Mouse (Mus musculus): ENCODE results near the gene Ptma. TPM values are rescaled to one million over a fixed set of nuclear protein-coding genes. Genes with fewer than 3 reads are reported as not detected.

The Ptma gene
- 4,004 and 4,291 TPM in 2 replicates for polyA plus RNA-seq (2014; fragmentation: Nextera tagmentation; extraction: Ambion mirVana)

GRCm38 (mm10) chr1:86526116-86526788 lies at the start of gene Ptma:
TSS of gene Ptma (plus strand) at chr1:86526726.
- Histone ChIP-seq H3K4me2 (ENCODE audit: low read depth, low read length) (peak within 1 kb of the TSS; percentile 97), H3K9ac (replicated peaks; ENCODE audit: low read length) (peak within 1 kb of the TSS; percentile 100), H3K36me3 (replicated peaks; ENCODE audit: control insufficient read depth, insufficient read depth, low read depth, low read length) (peaks cover 11% of the 10 kb centered on the region), H3K27ac (replicated peaks; ENCODE audit: low read depth, low read length) (peak within 1 kb of the TSS; percentile 98), H3K9me3 (replicated peaks; ENCODE audit: control insufficient read depth, low read length) (no peaks in the 10 kb centered on the region), H3K4me3 (ENCODE audit: low read depth, low read length) (peak within 1 kb of the TSS; percentile 100), H3K4me1 (ENCODE audit: control insufficient read depth, insufficient read depth, low read length) (peaks cover 6% of the 10 kb centered on the region), H3K27me3 (ENCODE audit: control insufficient read depth, insufficient read depth, low read length) (no peaks in the 10 kb centered on the region)
- ATAC-seq (replicated peaks; ENCODE audit: insufficient number of reproducible peaks, low FRiP score, low TSS enrichment, low read depth) (peak; percentile 96), DNase-seq (ENCODE audit: low spot score) (peak; percentile 100)
- WGBS = 0% methylated on average over 51 of the region's 63 CpGs

- ATAC-seq (replicated peaks; ENCODE audit: insufficient number of reproducible peaks, low FRiP score, low TSS enrichment, low read depth) = no peak
- 92% methylated on average over 5 of the region's 5 CpGs for WGBS
Measured at GRCm38 (mm10) chr1:86477738-86478285, 48.7 kb upstream of the Ptma start.

GRCm38 (mm10) chr1:86479099-86479825 lies 47.3 kb upstream of the Ptma start:
- no peak for DNase-seq (ENCODE audit: low spot score)
- H3K9ac ChIP-seq (replicated peaks; ENCODE audit: low read length) = no peak overlapping the region
- H3K4me1 ChIP-seq (ENCODE audit: control insufficient read depth, insufficient read depth, low read length) = no peaks in the 10 kb centered on the region
- no peak overlapping the region for H3K27ac ChIP-seq (replicated peaks; ENCODE audit: low read depth, low read length)
- no peaks in the 10 kb centered on the region for H3K27me3 ChIP-seq (ENCODE audit: control insufficient read depth, insufficient read depth, low read length)
- ATAC-seq (replicated peaks; ENCODE audit: insufficient number of reproducible peaks, low FRiP score, low TSS enrichment, low read depth) = no peak
- no peak overlapping the region for H3K4me2 ChIP-seq (ENCODE audit: low read depth, low read length)
- no peak overlapping the region for H3K4me3 ChIP-seq (ENCODE audit: low read depth, low read length)
- no peaks in the 10 kb centered on the region for H3K9me3 ChIP-seq (replicated peaks; ENCODE audit: control insufficient read depth, low read length)
- 83% methylated on average over 8 of the region's 8 CpGs for WGBS
- no peaks in the 10 kb centered on the region for H3K36me3 ChIP-seq (replicated peaks; ENCODE audit: control insufficient read depth, insufficient read depth, low read depth, low read length)

More at GRCm38 (mm10) chr1:86477738-86478285, 48.7 kb upstream of the Ptma start:
- Histone ChIP-seq H3K9ac (replicated peaks; ENCODE audit: low read length) (no peak overlapping the region), H3K36me3 (replicated peaks; ENCODE audit: control insufficient read depth, insufficient read depth, low read depth, low read length) (no peaks in the 10 kb centered on the region), H3K4me2 (ENCODE audit: low read depth, low read length) (no peak overlapping the region), H3K4me3 (ENCODE audit: low read depth, low read length) (no peak overlapping the region), H3K27ac (replicated peaks; ENCODE audit: low read depth, low read length) (no peak overlapping the region), H3K9me3 (replicated peaks; ENCODE audit: control insufficient read depth, low read length) (no peaks in the 10 kb centered on the region), H3K27me3 (ENCODE audit: control insufficient read depth, insufficient read depth, low read length) (no peaks in the 10 kb centered on the region), H3K4me1 (ENCODE audit: control insufficient read depth, insufficient read depth, low read length) (no peaks in the 10 kb centered on the region)
- DNase-seq (ENCODE audit: low spot score) = no peak

GRCm38 (mm10) chr1:86480288-86480687 lies 46.2 kb upstream of the Ptma start:
- Histone ChIP-seq H3K27me3 (ENCODE audit: control insufficient read depth, insufficient read depth, low read length) (no peaks in the 10 kb centered on the region), H3K4me2 (ENCODE audit: low read depth, low read length) (no peak overlapping the region), H3K9ac (replicated peaks; ENCODE audit: low read length) (no peak overlapping the region), H3K4me3 (ENCODE audit: low read depth, low read length) (no peak overlapping the region), H3K4me1 (ENCODE audit: control insufficient read depth, insufficient read depth, low read length) (no peaks in the 10 kb centered on the region), H3K36me3 (replicated peaks; ENCODE audit: control insufficient read depth, insufficient read depth, low read depth, low read length) (no peaks in the 10 kb centered on the region), H3K27ac (replicated peaks; ENCODE audit: low read depth, low read length) (no peak overlapping the region), H3K9me3 (replicated peaks; ENCODE audit: control insufficient read depth, low read length) (no peaks in the 10 kb centered on the region)
- no peak for ATAC-seq (replicated peaks; ENCODE audit: insufficient number of reproducible peaks, low FRiP score, low TSS enrichment, low read depth)
- DNase-seq (ENCODE audit: low spot score) = no peak
- 84% methylated on average over 6 of the region's 6 CpGs for WGBS

- Histone ChIP-seq H3K36me3 (replicated peaks; ENCODE audit: control insufficient read depth, insufficient read depth, low read depth, low read length) (no peaks in the 10 kb centered on the region), H3K9ac (replicated peaks; ENCODE audit: low read length) (no peak overlapping the region), H3K27me3 (ENCODE audit: control insufficient read depth, insufficient read depth, low read length) (no peaks in the 10 kb centered on the region), H3K9me3 (replicated peaks; ENCODE audit: control insufficient read depth, low read length) (no peaks in the 10 kb centered on the region), H3K4me1 (ENCODE audit: control insufficient read depth, insufficient read depth, low read length) (no peaks in the 10 kb centered on the region), H3K4me2 (ENCODE audit: low read depth, low read length) (no peak overlapping the region), H3K4me3 (ENCODE audit: low read depth, low read length) (no peak overlapping the region), H3K27ac (replicated peaks; ENCODE audit: low read depth, low read length) (no peak overlapping the region; the same call in 1 of the 2 replicates)
- 81% methylated on average over 8 of the region's 8 CpGs for WGBS
- DNase-seq (ENCODE audit: low spot score) (no peak), ATAC-seq (replicated peaks; ENCODE audit: insufficient number of reproducible peaks, low FRiP score, low TSS enrichment, low read depth) (no peak; the same call in 1 of the 2 replicates)
Measured at GRCm38 (mm10) chr1:86480735-86481447, 45.6 kb upstream of the Ptma start.

GRCm38 (mm10) chr1:86481468-86481867 lies 45.1 kb upstream of the Ptma start:
- 69% methylated on average over 7 of the region's 7 CpGs for whole genome bisulfite sequencing
- no peaks in the 10 kb centered on the region for H3K27me3 ChIP-seq (ENCODE audit: control insufficient read depth, insufficient read depth, low read length)
- DNase-seq (ENCODE audit: low spot score) (no peak), ATAC-seq (replicated peaks; ENCODE audit: insufficient number of reproducible peaks, low FRiP score, low TSS enrichment, low read depth) (0 out of 2 replicates have a peak, but pooled peaks have one; percentile 17)
- H3K4me3 ChIP-seq (ENCODE audit: low read depth, low read length) = no peak overlapping the region
- H3K9me3 ChIP-seq (replicated peaks; ENCODE audit: control insufficient read depth, low read length) = no peaks in the 10 kb centered on the region
- H3K9ac ChIP-seq (replicated peaks; ENCODE audit: low read length) = no peak overlapping the region
- no peaks in the 10 kb centered on the region for H3K4me1 ChIP-seq (ENCODE audit: control insufficient read depth, insufficient read depth, low read length)
- no peaks in the 10 kb centered on the region for H3K36me3 ChIP-seq (replicated peaks; ENCODE audit: control insufficient read depth, insufficient read depth, low read depth, low read length)
- H3K27ac ChIP-seq (replicated peaks; ENCODE audit: low read depth, low read length) = no peak overlapping the region; the same call in 1 of the 2 replicates
- no peak overlapping the region for H3K4me2 ChIP-seq (ENCODE audit: low read depth, low read length)

- no peak overlapping the region for H3K4me2 ChIP-seq (ENCODE audit: low read depth, low read length)
- DNase-seq (ENCODE audit: low spot score) (no peak), ATAC-seq (replicated peaks; ENCODE audit: insufficient number of reproducible peaks, low FRiP score, low TSS enrichment, low read depth) (no peak)
- H3K27me3 ChIP-seq (ENCODE audit: control insufficient read depth, insufficient read depth, low read length) = no peaks in the 10 kb centered on the region
- no peaks in the 10 kb centered on the region for H3K36me3 ChIP-seq (replicated peaks; ENCODE audit: control insufficient read depth, insufficient read depth, low read depth, low read length)
- no peak overlapping the region for H3K4me3 ChIP-seq (ENCODE audit: low read depth, low read length)
- WGBS = 83% methylated on average over 11 of the region's 11 CpGs
- H3K4me1 ChIP-seq (ENCODE audit: control insufficient read depth, insufficient read depth, low read length) = no peaks in the 10 kb centered on the region
- no peaks in the 10 kb centered on the region for H3K9me3 ChIP-seq (replicated peaks; ENCODE audit: control insufficient read depth, low read length)
- 0 out of 2 replicates have a peak overlapping the region, but pooled peaks have one; percentile 9 for H3K9ac ChIP-seq (replicated peaks; ENCODE audit: low read length)
- H3K27ac ChIP-seq (replicated peaks; ENCODE audit: low read depth, low read length) = 0 out of 2 replicates have a peak overlapping the region, but pooled peaks have one; percentile 13
Measured at GRCm38 (mm10) chr1:86482288-86482687, 44.2 kb upstream of the Ptma start.
